Mouse (Mus musculus) G1E-ER4 (cell line): ENCODE results near the gene Alpl. TPM values are rescaled to one million over a fixed set of nuclear protein-coding genes. Genes with fewer than 3 reads are reported as not detected.

Experiments used
- GATA1 ChIP-seq: IDR thresholded peaks from one replicate; pipeline ENCODE4 v1.8.0; 2012; ENCODE audit warnings: low read length, inconsistent platforms
- polyA plus RNA-seq: library from polyadenylated mRNA; stranded (reverse); fragments of >175 nt; gene quantifications from 2 replicates; pipeline ENCODE4 v1.2.3, GENCODE M21; 2012

The Alpl gene
- polyA plus RNA-seq, 1 experiment, result not detected

DNA sequence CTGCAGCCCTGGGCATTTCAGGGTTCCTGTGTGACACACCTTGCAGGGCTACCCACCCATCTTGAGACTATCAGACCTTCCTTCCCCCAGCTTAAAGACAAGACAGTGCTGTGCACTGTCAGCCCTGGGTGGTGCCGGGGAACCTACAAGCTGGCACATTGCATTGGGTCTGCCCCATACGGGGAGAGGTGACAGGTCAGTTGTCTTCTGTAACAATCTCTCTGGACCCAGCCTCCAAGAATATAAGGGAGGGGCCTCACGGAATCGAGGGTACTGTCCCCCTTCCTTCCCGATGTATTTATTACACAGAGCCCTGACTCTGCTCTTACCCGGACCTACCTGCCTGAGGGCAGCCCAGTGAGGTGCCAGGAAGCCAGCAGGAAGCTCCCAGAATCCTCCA is 11.4 kb downstream of the Alpl start:
- no peak for TF ChIP-seq GATA1

- no peak for TF ChIP-seq GATA1
These were observed 12.5 kb downstream of the Alpl start for GRCm38 (mm10) chr4:137783541-137784191.

DNA sequence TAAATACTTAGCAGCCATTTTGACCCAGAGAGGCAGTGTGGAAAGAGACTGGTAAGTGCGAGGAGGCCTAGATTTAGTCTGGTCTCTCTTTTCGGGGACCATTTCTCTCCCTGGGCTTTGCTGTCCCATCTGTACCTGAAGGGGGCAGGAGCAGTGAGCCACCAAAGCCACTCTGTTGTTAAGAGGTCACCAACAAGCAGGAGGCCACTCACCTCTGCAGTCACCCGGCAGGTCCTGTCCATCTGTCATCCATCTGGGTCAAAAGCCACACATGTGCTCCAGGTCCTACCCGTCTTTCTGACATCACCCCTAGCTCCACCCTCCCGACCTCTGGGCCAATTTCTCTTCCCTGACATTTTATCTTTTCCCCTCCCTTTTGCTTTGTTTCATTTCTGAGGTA is 14.2 kb downstream of the Alpl start:
- no peak for TF ChIP-seq GATA1

- TF ChIP-seq GATA1, result no peak
These were observed 15.2 kb downstream of the Alpl start for GRCm38 (mm10) chr4:137780986-137781385.

- TF ChIP-seq GATA1, result no peak
These were observed 17.6 kb downstream of the Alpl start for GRCm38 (mm10) chr4:137778397-137779184.

- TF ChIP-seq GATA1, result no peak
These were observed 18.3 kb downstream of the Alpl start for GRCm38 (mm10) chr4:137777866-137778265.

GRCm38 (mm10) chr4:137774505-137774904 is 21.7 kb downstream of the Alpl start:
- TF ChIP-seq GATA1, result no peak

DNA sequence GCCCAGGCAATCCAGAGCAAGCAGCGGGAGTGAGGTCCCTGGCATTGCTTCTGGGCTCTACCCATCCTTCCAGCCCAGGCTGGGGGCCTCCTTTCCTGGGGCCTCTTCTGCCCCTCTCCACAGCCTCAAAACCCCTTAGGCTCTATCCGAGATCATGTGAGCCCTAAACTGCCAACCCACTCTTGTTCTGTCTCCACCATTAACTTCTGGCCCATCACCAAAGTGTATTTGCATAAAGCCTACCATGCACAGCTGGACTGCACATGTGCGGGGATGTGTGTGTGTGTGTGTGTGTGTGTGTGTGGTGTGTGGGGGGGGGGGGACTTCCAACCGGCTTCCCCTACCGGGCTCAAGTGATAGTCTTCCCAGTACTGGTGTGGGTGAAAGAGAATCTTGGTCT is 22.2 kb downstream of the Alpl start:
- no peak for TF ChIP-seq GATA1

DNA sequence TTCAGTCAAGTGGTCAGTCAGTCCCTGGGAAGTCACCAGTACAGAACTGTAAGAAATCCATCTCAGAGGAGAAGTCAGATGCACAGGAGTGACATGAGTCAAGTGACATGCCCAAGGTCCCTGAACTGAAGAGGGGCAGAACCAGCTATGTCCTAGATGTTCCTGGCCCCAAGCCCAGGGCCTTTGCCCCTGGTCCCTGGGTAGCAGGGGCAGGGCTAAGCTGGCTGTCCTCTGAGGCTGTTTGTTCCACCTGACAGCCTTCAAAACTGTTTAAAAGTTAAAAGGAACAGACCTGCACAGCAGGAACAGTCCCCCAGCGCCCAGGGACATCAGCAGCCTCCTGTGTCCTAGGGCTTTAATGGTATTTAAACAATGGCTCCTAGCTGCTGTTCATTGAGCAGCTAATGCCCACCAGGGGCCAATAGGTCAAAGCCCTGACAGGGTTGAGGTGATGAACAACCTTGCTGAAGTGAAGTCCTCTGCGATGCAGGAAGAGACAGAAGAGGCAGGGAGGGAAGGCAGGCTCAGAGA is 22.8 kb downstream of the Alpl start:
- TF ChIP-seq GATA1, result no peak

GRCm38 (mm10) chr4:137772438-137773056 is 23.6 kb downstream of the Alpl start:
- no peak for TF ChIP-seq GATA1

DNA sequence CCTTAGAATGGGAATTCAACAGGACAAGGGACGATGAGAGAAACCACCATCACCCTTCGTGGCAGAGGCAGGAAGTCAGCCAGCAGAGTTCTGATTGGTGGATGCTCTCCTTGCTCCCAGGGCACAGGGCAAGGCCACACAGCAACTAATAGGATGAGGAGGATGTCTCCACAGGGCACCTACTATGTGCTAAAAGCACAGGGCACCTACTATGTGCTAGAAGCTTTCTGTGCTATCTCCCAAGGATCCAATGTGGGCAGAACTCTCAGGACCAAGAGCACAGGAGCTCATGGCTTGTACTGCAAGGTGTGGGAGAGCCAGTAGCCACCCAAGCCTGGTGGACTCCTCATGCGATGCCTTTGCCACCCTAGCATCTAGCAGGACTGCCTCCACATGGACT is 24.4 kb downstream of the Alpl start:
- no peak for TF ChIP-seq GATA1

DNA sequence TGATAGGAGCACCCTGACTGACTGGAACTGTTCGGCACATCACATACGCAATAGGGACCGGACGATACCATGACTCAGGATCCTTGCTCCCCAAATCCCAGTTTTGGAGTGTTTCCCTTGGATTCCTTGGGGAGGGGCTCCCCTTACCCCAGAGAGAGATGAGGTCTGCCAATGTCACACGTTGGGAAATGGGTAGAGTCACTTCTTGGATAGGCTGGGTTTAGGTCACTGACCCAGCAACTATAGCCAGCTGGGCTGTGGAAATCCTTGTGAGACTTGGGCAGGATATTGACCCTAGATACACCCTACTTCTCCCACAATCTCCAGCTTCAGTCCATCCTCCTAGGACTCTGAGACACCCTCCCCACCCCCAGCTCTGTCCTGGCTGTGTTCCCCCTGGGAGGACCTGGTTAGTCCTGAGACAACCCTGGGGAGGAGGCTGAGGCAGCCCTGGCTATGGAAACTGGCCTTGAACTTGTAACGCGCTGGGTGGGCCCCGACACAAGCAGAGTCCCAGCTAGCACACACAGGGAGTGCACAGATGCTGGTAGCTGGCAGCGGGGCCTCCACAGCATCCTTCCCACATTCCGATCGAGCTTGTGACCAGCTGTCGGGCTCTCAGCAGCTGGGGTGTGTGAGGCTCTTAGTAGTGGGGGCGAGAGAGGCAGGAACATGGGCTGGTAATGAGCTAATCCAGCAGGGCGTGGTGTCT is 25.1 kb downstream of the Alpl start:
- TF ChIP-seq GATA1, result no peak

DNA sequence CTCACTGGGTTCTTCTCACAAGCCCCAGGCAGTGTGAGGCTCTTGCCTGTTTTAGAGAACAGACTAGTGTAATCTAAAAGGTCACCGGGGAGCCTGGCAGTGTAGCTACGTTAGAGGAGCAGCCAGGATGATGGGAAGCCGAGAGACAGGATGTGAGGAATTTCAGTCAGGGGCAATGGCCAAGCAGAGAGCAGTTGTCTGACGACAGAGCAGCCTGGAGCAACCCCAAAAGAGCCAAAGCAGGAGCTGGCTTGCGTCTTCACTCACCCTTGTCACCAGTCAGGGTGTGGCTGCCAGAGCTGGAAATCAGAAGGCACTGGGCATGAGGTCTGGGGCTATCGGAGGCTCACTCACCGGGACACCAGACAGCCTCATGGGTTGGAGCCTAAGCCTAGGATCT is 26.5 kb downstream of the Alpl start:
- no peak for TF ChIP-seq GATA1

DNA sequence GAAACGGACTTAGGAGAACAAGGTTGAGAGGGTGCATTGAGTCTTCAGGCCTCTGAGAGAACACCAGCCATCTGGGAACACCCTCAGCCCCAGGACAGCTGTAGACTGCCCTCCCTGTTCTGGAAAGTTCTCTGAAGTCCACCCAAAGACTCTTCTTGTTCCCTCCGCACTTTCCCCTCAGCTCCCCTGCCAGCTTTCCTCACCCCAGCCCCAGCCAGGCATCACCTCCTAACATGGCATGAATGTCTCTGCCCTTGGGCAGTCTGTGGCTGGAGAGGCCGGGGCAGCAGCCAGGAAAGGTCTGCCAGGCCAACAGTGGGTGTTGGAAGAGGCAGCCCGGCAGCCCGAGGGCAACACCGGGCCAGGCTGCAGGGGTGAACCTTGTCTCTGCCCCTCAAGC is 27.4 kb downstream of the Alpl start:
- no peak for TF ChIP-seq GATA1

- no peak for TF ChIP-seq GATA1
These were observed 27.8 kb downstream of the Alpl start for GRCm38 (mm10) chr4:137768381-137768780.

DNA sequence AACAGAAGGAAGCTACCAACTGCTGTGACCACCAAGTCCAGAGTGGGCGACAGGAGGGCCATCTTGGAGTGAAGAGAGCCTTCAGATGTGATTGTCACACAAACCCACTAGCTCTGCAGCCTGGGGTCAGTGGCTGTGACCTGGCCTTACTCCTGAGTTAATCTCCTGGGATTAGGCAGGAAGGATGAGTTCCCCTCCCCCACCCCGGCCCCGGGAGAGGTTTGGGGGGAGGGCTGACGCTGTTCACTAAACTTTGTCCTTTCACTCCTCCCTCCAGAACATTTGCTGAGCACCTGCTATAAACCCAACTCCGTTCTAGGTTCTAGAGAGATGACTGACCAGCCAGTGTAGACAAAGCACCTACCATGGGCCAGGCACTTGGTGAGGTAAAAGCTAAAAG is 29.8 kb downstream of the Alpl start:
- no peak for TF ChIP-seq GATA1

- no peak for TF ChIP-seq GATA1
These were observed 30.6 kb downstream of the Alpl start for GRCm38 (mm10) chr4:137765554-137765971.
